Mouse (Mus musculus) ES-E14 (cell line): Measurements from ENCODE around the gene Llgl2.

ENCODE experiments used
- HCFC1 ChIP-seq: IDR thresholded peaks from 2 replicates; pipeline ENCODE4 v1.6.1; 2012; ENCODE audit warnings: low read length, inconsistent platforms, borderline replicate concordance; ENCODE audit not compliant: insufficient read depth
- MAFK ChIP-seq: IDR thresholded peaks from 2 replicates; pipeline ENCODE4 v1.6.1; 2014; ENCODE audit warnings: mild to moderate bottlenecking, low read depth, low read length, inconsistent platforms; ENCODE audit not compliant: insufficient read depth
- ZC3H11A ChIP-seq: IDR thresholded peaks from 2 replicates; pipeline ENCODE4 v1.6.1; 2012; ENCODE audit warnings: low read depth, mild to moderate bottlenecking, inconsistent platforms, low read length, borderline replicate concordance

DNA sequence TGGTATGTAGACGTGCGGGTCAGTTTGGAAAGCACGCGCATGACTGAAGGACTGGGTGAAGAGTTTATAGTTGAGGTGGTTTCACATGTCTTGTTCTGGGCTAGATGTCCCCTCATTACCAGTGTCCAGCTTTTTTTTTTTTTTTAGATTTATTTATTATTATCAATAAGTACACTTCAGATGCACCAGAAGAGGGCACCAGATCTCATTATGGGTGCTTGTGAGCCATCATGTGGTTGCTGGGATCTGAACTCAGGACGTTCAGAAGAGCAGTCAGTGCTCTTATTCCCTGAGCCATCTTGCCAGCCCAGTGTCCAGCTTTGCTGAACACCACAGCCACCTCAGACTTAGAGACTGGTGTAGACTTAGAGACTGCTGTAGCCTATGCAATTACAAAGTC lies 6.5 kb upstream of the Llgl2 start:
- no peak for TF ChIP-seq ZC3H11A
- no peak for TF ChIP-seq HCFC1
- TF ChIP-seq MAFK: no peak
